Comparison of ENCODE assay signal across 19 mouse cellular contexts in genomic region chr14:56062213-56062612, GRCm38 (mm10). TPM values are rescaled to one million over a fixed set of nuclear protein-coding genes. Genes with fewer than 3 reads are reported as not detected.
"Had no signal": no experiment of that assay in that cellular context is flagged by ENCODE, and none has a peak within 500 bp of the region (broad histone marks: within the 10 kb centered on the region; RNA-seq: fewer than 3 reads in every experiment).

Gene Mcpt4 (minus strand): TSS chr14:56062313.

RNA-seq across cellular contexts. Expression of gene Mcpt4, which starts in this region (rescaled TPM):
- total RNA-seq: hematopoietic stem cell, adult 5-6 weeks; hindbrain, postnatal 0 days; layer of hippocampus, postnatal 10 days; layer of hippocampus, postnatal 14 days; left cerebral cortex, adult 18-20 months; left cerebral cortex, adult 2 months; left cerebral cortex, adult 8-10 months had no signal
- polyA plus RNA-seq: heart, embryonic 11.5 days; hindbrain, embryonic 10.5 days; hindbrain, embryonic 11.5 days; hindbrain, embryonic 12.5 days; hindbrain, embryonic 13.5 days; hindbrain, embryonic 14.5 days; hindbrain, embryonic 15.5 days; hindbrain, embryonic 16.5 days; inflammation-experienced regulatory T-cells, adult 6 months; kidney, embryonic 14.5 days; kidney, embryonic 15.5 days; kidney, embryonic 16.5 days had no signal
